Comparison of ENCODE assay signal across 19 mouse cellular contexts in genomic region chr2:102062861-102063468, GRCm38 (mm10).
DNase-seq lines count a peak whose midpoint lies in the region; ATAC-seq lines count a peak whose summit lies in the region.
"Had no signal": no experiment of that assay in that cellular context is flagged by ENCODE, and none has a peak within 500 bp of the region (broad histone marks: within the 10 kb centered on the region; RNA-seq: fewer than 3 reads in every experiment).

No protein-coding gene starts in this region.

- peaks cover 13% of the 10 kb centered on the region; the same call in 1 of the 2 replicates for H3K4me1 ChIP-seq in kidney, embryonic 16.5 days (ENCODE audit: insufficient read depth, low read length)

- no peak overlapping the region for H3K4me3 ChIP-seq in kidney, embryonic 16.5 days (ENCODE audit: low read length)
- H3K4me3 ChIP-seq: embryonic facial prominence, embryonic 10.5 days; forebrain, embryonic 13.5 days; heart, adult 2 months; heart, embryonic 15.5 days; hindbrain, embryonic 10.5 days had no signal

- no peak overlapping the region for H3K4me2 ChIP-seq in kidney, embryonic 16.5 days (replicated peaks; ENCODE audit: low read depth, low read length)
- H3K4me2 ChIP-seq: forebrain, embryonic 13.5 days; heart, embryonic 11.5 days; heart, embryonic 15.5 days; hindbrain, embryonic 14.5 days had no signal

- H3K27me3 ChIP-seq in kidney, embryonic 16.5 days (ENCODE audit: insufficient read depth, low read length) = no peaks in the 10 kb centered on the region
- H3K27me3 ChIP-seq: forebrain, embryonic 13.5 days; heart, embryonic 15.5 days had no signal

- no peak overlapping the region for H3K9ac ChIP-seq in kidney, embryonic 16.5 days (replicated peaks; ENCODE audit: low read length)
- H3K9ac ChIP-seq: forebrain, embryonic 13.5 days; forebrain, postnatal 0 days; heart, embryonic 15.5 days; hindbrain, embryonic 14.5 days had no signal

- H3K27ac ChIP-seq in kidney, embryonic 16.5 days (ENCODE audit: low read length) = no peak overlapping the region
- H3K27ac ChIP-seq: embryonic facial prominence, embryonic 10.5 days; forebrain, embryonic 13.5 days; heart, adult 2 months; heart, embryonic 15.5 days; hindbrain, embryonic 10.5 days; hindbrain, embryonic 14.5 days had no signal

- 53% methylated on average over 7 of the region's 7 CpGs for WGBS in kidney, embryonic 16.5 days

- peak; percentile 53 to 56 for ATAC-seq in hematopoietic stem cell, adult 5-6 weeks (replicated peaks in 1 of 2; ENCODE audit: insufficient read depth in 1 of 2, low FRiP score in 2 of 2, low TSS enrichment in 1 of 2, low read depth in 1 of 2, poor library complexity in 2 of 2, severe bottlenecking in 2 of 2)
- no peak for ATAC-seq in kidney, embryonic 16.5 days (ENCODE audit: low FRiP score, low TSS enrichment)
- ATAC-seq: forebrain, embryonic 13.5 days; forebrain, postnatal 0 days; intestine, embryonic 16.5 days had no signal

- peaks cover under 1% of the 10 kb centered on the region; the same call in 1 of the 2 replicates for H3K36me3 ChIP-seq in kidney, embryonic 16.5 days (ENCODE audit: insufficient read depth, low read length)
- H3K36me3 ChIP-seq: heart, embryonic 15.5 days had no signal

- no peaks in the 10 kb centered on the region for H3K9me3 ChIP-seq in kidney, embryonic 16.5 days (ENCODE audit: low read length)
- H3K9me3 ChIP-seq: embryonic facial prominence, embryonic 10.5 days; forebrain, embryonic 13.5 days; heart, embryonic 15.5 days; hindbrain, embryonic 10.5 days had no signal

- DNase-seq in cerebellum, adult 11-12 months = peak; percentile 76
- DNase-seq in cerebellum, adult 11 months = no peak
- peak; percentile 87 for DNase-seq in brain, adult 2 months (ENCODE audit: low read depth, low spot score)
- DNase-seq in cerebellum, adult 9-10 months = peak; percentile 80
- DNase-seq in urinary bladder, postnatal 25 days (ENCODE audit: low spot score) = no peak
- DNase-seq: adrenal gland, postnatal 14 days; forebrain, postnatal 0 days; gastrocnemius, postnatal 14 days; heart, adult 2 months; heart, postnatal 14 days had no signal

Comparison
In these comparisons a context has a peak if more than half of its experiments do, and no peak if none do; other contexts are left out.
1. DNase-seq: peak in cerebellum, adult 11-12 months (single experiment), brain, adult 2 months (single experiment) and cerebellum, adult 9-10 months (single experiment); none in cerebellum, adult 11 months (single experiment) and urinary bladder, postnatal 25 days (single experiment).